Mouse (Mus musculus): ENCODE data around the gene Nmrk2.
"Not testable (repeated sequence)": the region's sequence is repeated elsewhere in the genome, so short reads cannot be mapped to it uniquely, and the experiment has no call there.

- not testable (repeated sequence) for TF ChIP-seq CTCF (conservative IDR thresholded peaks at IDR 0.05; ENCODE audit: insufficient read depth, insufficient read length, low read depth, low read length); POLR2A (IDR thresholded peaks at IDR 0.05; ENCODE audit: low read depth, low read length)
These were observed 26.5 kb downstream of the Nmrk2 start for GRCm38 (mm10) chr10:81175345-81175701.
